Mouse (Mus musculus) thymus, postnatal 36 days (tissue): ENCODE data around the gene Upf1.
A peak's percentile ranks its signal among the peaks of the same experiment; 100 is the strongest.

ENCODE experiments used
- DNase-seq, 2 experiments: peaks; one replicate each; pipeline ENCODE4 v3.0.0; 2022; ENCODE audit warnings: mixed read lengths in 2 of 2

Upf1 gene

DNA sequence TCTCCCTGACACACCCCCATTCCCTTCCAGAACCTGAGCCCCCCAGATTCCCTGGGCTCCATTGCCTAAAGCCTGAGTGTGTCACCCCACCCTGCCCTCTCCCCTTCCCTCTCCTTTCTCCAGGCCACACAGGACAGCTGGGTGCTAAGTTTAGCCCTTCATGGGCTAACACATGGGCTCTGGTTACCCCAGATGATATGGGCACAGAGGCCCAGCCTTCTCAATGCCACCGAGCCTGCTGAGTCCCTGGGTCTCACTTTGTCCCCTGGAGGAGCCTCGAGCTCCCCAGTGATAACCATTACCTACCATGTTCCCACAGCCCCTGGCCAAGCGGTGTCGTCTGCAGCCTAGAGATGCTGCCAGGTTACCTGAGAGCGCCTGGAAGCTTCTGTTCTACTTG lies 35.2 kb downstream of the Upf1 start:
- DNase-seq: no peak

DNA sequence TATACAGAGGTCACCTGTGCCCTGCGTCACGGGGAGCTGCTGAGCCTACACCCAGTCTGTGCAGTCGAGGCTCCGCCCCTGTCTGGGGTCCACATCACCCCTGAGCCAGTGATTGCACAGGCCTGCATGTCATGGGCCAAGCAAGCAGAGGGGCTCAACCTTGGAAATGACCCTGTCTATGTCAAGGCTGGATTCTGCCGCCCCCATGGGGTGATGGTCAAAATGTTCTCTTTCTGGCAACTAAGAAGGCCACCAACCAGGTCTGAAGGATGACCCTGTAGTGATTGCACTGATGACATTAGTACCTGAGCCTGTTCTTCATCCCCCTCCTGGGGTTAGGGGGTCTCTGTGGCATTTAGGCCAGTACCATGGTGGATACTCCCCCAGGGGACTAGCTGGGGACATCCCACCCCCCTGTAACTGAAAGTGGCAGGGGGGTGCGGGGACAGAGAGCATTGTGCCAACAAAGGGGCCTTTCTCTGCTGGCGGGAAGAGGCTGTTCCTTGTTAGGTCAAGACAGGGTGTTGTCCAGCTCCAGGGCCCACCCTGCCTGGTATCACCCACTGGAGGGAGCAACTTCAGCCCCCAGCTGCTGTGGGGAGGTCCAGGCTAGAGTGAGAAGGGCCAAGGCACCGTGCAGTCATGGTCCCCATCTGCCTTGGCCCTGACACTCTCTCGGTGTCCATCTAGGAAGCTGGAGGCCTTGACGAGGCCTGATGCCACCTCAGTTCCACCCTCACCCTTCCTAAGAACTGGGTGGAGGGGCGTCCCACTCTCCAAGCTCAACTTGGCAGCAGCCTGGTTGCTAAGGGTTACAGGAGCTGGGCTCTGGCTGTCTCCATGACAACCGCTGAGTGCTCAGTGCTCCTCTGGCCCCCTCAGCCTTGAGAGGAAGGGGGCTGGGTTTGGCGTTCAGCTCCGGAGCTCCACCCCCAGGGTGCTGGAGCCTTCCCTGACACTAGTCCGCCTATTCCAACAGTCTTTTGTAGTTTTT lies 36.3 kb downstream of the Upf1 start:
- DNase-seq: no peak

DNA sequence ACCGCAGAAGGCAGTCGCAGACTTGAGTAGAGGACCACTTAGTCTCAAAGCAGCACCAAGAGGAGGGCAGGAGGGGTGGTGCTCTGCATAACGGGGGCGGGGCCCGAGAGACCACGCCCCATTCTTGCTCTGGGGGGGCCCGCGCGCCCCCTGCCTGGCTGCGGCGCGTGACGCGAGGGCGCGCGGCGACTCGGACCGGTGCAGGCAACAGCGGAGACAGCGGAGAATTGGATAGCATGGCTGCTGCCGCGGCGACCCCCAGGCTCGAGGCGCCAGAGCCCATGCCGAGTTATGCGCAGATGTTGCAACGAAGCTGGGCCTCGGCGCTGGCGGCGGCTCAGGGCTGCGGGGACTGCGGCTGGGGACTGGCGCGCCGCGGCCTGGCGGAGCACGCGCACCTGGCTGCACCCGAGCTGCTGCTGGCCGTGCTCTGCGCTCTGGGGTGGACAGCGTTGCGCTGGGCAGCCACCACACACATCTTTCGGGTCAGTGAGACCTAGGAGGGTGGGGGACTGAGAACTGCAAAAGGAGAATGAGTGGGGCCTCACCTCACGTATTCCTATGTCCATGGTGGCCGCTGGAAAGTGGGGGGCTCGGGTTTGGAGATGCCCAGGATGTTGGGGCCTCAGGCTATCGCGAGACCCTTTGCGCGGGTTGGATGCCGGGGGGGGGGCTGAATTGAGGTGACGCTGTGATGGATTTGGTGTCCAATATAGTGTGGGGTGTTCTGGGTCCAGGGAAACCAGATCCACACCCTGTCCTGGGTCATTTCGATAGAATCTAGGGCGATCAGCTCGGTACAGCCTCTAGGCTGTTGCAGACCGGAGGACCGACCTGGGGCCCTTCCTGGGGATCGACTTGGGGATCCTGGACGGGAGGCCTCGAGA lies 37.2 kb downstream of the Upf1 start, which contains the start of gene Cers1:
TSS of gene Cers1 (plus strand) at position 152 of the 887 bp plus-strand sequence.
- peak; percentile 59 to 64 for DNase-seq

DNA sequence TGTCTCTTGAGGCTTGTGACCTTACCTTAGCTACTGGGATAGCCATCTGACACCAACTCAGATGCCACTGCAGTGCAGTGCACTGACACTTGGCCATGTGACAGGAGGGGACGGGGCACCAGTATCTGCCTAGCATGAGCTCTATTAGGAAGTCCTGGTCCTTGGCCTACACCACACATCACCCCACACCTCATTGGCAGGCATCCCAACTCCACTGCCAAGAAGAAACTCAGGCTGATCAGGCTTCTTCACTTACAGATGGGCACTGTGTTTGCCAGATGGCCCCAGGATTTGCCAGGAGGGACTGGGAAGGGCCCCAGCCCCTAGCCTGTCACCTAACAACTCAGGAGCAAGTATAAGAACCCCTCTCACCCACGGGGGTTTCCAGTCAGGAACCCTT lies 39.7 kb downstream of the Upf1 start:
- no peak for DNase-seq

DNA sequence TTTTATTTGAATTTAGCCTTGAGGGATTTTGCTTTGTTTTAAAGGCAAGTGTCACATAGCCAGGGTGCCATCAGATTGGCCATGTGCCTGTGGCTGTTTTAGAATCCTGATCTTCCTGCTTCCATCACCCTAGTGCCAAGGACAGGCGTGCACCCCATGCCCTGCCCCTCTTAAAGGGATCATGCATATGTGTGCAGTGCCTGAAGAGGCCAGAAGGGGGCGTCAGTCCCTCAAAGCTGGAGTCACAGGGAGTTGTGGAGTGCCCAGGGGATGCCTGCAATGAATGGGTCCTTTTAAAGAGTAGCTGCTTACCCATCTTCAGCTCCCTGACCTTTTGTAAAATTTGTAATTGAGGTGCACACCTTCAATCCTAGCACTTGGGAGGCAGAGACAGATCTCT lies 43.8 kb downstream of the Upf1 start:
- peak in 1 of 2 experiments; percentile 23 for DNase-seq

DNA sequence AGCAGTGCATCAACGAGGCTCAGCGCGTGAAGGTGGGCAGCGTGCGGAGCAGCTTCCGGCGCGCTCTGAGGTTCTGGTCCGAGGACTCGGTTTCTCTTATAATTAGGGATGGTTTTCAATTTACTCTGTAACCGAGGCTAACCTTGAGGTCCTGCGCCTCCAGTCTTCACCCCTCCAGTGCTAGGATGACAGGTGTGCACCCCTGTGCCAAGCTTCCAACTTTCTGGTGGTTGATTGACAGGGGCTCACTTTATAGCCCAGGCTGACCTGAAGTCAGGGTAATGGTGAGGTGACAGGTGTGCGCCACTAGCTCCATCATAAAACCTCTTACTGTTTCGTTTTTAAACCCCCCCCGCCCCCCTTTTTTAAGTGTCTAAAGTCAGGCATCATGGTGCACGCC lies 50.2 kb downstream of the Upf1 start:
- no peak for DNase-seq

DNA sequence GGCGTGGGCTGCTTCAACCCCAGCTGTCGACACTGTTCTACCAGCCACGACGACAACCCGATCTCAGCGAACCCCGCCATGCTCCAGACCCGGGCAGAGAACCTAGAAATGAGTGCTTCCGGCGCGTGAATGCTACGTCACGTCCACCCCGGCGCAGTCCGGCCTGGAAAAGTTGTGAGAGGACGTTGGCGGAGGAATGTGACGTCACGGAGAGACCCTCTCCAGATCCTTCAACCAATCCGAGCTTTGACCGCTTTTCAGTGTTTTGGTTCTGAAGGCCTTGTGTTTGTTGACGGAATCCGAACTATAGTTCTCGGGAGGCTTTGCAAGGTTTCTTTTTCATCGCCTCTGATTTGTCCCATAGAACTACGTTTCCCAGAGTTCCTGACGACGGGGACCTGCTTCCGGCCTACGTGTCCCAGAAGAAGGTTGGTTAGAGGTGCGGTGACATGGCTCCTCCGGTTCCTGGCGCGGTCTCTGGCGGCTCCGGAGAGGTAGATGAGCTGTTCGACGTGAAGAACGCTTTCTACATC lies 50.7 kb downstream of the Upf1 start, which contains the start of the genes Ddx49 and Cope:
TSS of gene Ddx49 (minus strand) at position 132 of the 533 bp plus-strand sequence.
TSS of gene Cope (plus strand) at position 161 of the 533 bp plus-strand sequence.
- DNase-seq: peak; percentile 90

- no peak for DNase-seq
Measured at GRCm38 (mm10) chr8:70300881-70301280, 52.2 kb downstream of the Upf1 start.

- no peak for DNase-seq
Measured at GRCm38 (mm10) chr8:70293988-70294405, 59.1 kb downstream of the Upf1 start.

- DNase-seq: peak in 1 of 2 experiments; percentile 20
Measured at GRCm38 (mm10) chr8:70286737-70287136, 66.3 kb downstream of the Upf1 start.

GRCm38 (mm10) chr8:70285304-70285703 lies 67.8 kb downstream of the Upf1 start:
- DNase-seq: no peak

GRCm38 (mm10) chr8:70284421-70284820 lies 68.7 kb downstream of the Upf1 start:
- DNase-seq: no peak

- DNase-seq: peak in 1 of 2 experiments; percentile 7
Measured at GRCm38 (mm10) chr8:70283136-70284077, 69.7 kb downstream of the Upf1 start.

GRCm38 (mm10) chr8:70282603-70283135 lies 70.4 kb downstream of the Upf1 start, which contains the start of gene Homer3:
Gene Homer3 (plus strand): TSS chr8:70282827.
- DNase-seq: peak; percentile 93 to 95
